Mouse (Mus musculus) kidney, adult 18-20 months (tissue): ENCODE measurements at regions not wholly inside any gene's neighbourhood (a gene's known extent, or its start where the extent isn't known, plus 50 kb on each side); places are given as distances from the start of the nearest gene placed in this dataset.
"Not testable (repeated sequence)": the region's sequence is repeated elsewhere in the genome, so short reads cannot be mapped to it uniquely, and the experiment has no call there.

Experiments
- DNase-seq: peaks from one replicate; pipeline ENCODE4 v3.0.0; 2021

GRCm38 (mm10) chr10:117497082-117497481, 117.3 kb upstream of the Cpsf6 start:
- DNase-seq, result not testable (repeated sequence)

- no peak for DNase-seq
Measured at GRCm38 (mm10) chr10:117496064-117497011, 116.5 kb upstream of the Cpsf6 start.

DNA sequence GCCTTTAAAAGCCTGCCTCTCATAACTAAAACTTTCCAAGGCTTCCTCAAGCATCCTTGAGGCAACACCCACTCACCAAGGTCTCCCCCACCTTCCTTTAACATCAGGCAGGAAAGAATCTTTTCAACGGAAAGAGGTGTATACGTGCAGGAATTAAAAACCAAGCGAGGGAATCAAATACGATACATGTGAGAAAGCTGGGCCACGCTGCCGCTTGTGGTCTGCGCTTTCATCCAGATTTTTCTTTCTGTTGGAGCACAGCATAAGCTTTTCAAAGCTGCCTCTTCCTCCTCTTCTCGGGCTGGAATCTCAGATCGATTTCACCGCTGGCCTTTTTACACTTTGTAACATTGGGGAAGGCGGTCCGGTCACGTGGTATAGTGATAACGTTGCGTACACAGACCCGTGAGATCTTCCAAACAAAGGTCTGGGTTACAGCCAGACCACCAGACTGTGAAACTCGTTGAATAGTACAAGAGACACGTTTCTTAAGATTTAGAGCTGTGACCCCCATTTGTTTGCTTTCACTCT, 114.4 kb upstream of the Cpsf6 start:
- no peak for DNase-seq

DNA sequence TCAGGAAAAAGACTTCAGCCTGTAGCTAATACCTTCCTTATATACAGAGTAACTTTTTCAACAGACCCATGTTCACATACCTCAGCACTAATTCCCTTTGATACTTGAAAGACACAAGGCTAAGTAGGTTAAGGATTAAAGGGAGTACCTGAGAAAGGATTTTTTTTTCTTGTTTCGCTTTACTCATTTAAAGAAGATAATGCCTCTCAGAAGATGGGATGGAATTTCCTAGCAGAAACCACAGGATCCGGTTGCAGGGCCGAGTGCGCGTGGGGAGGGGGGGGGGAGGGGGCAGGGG, 114.0 kb upstream of the Cpsf6 start:
- no peak for DNase-seq

DNA sequence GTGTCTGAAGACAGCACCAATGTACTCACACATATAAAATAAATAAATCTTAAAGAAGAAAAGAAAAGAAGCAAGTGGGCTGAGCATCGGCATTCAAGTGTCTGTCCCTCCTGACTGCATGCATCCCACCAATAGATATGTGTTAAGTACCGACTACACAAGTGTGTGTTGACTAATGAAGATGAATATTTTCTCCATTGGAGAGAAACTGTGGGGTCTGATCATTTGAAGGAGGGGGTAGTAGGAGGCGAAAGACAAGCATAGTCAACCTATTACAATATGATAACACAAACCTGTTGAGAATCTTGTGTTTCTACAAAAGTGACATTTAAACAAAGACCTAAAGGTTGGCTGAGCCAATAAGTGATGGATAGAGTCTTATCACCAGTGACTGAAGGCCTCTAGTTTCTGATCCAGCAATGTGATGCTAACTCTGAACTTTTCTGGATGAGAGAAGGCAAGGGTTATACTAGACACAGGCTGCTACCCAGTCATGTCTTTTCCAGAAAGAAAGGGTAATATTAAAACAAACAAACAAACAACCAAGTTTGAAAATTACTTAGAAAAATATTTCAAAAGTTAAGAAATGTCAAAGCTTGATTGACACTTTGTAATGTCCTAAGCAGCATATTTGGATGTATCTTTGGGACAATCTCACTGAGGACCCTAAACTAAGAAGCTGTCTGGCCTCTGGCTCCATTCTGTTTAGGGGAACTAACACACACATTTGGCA, 113.4 kb upstream of the Cpsf6 start:
- no peak for DNase-seq

DNA sequence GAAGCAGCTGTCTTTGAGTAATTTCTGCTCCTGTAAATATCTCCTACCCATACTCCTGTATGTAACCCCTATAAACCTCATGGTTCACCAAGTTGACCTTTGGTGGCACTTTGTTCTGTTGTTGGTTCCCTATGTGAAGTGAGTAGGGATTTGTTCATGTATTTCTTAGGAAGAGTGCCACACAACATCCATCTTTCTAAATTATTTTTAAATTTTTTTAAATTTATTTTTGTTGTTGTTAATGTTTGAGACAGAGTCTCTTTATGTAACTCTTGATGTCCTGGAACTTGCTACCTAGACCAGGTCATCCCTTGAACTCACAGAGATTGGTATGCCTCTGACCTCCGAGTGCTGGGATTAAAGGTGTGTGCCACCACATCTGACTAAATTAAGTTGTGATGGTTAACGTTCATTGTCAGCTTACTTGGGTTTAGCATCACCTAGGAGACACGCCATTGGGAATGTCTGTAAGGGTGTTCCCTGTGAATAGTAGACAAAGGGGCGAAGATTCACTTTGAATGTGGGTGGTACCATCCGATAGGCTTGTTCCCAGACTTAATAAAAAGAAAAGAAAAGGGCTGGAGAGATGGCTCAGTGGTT, 112.7 kb upstream of the Cpsf6 start:
- DNase-seq, result no peak

DNA sequence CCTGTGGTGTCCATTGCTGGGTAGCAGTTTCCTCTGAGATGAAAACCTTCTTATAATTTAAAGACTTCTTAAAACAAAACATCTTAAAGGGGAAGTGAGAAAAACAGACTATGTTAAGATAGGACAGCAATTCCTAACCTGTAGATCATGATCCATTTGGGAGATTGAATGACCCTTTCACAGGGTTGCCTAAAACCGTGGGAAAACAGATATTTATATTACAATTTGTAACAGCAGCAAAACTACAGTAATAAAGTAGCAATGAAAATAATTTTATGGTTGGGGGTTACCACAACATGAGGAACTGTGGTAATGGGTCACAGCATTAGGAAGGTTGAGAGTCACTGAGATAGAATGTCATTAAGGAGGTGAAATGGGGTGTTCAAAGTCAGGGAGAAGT, 111.9 kb upstream of the Cpsf6 start:
- no peak for DNase-seq

- DNase-seq, result no peak
Measured at GRCm38 (mm10) chr10:117490851-117491595, 111.2 kb upstream of the Cpsf6 start.

DNA sequence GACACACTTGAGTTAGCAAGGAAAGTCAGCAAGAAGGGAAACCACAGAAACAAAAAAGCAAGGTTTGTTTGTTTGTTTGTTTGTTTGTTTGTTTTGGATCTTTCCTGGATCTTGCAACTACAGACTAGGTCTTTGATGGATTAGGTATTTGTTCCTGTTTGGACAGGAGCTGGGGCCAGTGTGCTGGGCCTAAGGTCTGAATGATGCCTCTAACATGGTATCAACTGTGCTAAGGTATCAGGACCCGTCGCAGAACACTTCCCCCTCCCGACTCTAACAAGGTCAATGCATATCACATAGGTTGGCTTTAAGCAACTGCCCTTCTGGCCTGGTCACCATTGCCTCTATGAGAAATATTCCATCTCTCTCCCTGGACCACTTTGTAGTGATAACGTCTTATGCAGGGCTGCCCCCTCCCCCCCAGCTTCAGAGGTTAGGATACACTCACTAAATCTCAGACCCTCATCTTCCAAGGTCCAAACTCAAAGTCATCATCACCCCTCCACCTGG, 103.3 kb upstream of the Cpsf6 start:
- DNase-seq, result no peak

DNA sequence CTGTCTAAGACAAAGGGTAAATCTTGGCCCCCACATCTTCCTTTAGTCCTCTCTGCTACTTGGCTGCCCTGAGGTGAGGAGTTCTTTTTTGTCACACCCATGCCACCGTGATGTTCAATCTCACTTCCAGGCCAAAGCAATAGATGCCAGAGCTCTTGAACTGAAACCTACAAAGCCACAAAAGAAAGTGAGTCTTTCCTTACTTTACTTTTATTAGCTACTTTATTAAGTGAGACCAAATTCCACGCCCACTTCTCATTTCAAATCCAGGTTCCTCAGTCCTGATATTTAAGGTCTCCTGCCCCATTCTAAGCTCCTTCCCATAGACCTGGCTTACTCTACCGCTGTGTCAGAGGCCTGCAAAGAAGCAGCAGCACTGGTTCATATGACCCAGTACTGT, 102.5 kb upstream of the Cpsf6 start:
- no peak for DNase-seq

DNA sequence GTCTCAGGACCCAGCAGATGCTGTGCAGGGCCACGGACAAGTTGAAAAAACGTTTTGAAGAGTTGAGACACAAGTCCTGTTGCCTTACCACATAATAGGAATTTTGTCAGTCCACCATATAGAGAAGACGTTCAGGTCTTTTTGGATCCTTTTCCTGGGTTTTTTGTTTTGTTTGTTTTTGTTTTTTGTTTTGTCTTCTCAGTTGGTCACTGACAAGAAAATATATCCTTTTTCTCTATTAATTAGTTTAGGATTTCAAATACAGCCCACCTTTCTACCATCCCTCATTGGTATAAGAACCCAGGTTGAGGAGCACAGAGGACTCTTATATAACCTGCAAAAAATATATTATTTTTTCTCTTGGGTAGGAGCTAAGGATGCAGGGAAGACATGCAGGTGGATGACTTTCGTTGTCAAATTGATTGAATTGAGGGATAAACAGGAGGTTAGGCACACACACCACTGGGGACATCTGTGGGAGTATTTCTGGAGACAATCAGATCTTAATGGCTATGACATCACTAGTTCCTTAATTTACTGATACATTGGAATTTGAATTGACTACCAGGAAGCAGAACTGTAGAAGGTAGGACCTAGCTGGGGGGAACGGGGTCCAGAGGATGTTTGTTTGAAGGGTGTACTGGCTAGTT, 101.7 kb upstream of the Cpsf6 start:
- DNase-seq, result no peak

DNA sequence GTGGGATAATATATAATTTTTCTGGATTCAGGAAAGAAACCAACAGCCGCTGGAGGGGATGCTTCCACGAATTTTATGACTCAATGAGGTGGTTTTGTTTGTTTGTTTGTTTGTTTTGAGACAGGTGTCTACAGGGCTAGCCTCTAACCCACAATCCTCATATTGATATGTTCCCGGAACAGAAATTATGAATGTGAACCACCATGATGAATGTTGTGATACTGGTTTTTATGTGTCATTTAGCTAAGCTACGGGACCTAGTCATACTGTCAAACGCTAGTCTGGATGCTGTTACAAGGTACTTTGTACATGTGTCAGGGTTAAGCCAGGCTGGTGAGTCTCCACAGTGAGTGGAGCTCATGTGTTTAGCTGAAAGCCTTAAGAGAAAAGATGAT, 100.6 kb upstream of the Cpsf6 start:
- DNase-seq, result no peak

- no peak for DNase-seq
Measured at GRCm38 (mm10) chr10:117479721-117480455, 100.1 kb upstream of the Cpsf6 start.

- DNase-seq, result no peak
Measured at GRCm38 (mm10) chr10:117478931-117479280, 99.1 kb upstream of the Cpsf6 start.

GRCm38 (mm10) chr10:117478202-117478930, 98.6 kb upstream of the Cpsf6 start:
- peak; percentile 33 for DNase-seq

DNA sequence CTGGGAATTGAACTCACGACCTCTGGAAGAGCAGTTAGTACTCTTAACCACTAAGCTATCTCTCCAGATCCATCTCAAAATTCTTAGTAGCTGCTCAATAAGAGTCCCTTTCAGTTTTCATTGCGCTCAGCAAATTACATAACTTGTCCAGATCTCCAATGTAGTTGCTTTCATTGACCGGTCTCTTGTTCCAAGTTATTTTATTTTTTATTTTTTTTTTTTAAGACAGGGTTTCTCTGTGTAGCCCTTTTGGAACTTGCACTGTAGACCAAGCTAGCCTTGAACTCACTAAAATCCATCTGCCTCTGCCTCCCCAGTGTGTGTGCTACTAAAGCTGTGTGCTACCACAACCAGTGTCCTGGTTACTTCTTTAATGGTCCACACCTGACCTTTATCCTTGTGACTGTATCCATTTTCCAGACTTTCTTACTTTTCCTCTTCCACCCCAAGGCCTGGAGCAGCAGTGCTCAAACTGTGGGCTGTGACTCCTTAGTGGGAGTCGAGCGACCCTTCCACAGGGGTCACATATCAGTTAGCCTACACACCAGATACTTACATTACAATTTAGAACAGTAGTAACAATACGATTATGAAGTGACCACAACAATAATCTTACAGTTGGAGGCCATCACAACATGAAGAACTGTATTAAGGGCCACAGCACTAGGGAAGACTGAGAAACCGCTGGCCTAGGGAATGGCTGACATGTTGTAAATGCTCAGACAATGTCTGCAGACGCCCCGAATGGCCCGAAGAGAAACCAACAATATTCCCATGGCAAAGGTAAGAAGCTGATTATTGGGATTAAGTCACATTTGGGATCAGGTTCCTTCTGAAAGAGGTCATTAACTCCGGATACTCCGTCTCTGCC, 97.8 kb upstream of the Cpsf6 start:
- DNase-seq, result no peak

GRCm38 (mm10) chr10:117475086-117475945, 95.5 kb upstream of the Cpsf6 start:
- no peak for DNase-seq

DNA sequence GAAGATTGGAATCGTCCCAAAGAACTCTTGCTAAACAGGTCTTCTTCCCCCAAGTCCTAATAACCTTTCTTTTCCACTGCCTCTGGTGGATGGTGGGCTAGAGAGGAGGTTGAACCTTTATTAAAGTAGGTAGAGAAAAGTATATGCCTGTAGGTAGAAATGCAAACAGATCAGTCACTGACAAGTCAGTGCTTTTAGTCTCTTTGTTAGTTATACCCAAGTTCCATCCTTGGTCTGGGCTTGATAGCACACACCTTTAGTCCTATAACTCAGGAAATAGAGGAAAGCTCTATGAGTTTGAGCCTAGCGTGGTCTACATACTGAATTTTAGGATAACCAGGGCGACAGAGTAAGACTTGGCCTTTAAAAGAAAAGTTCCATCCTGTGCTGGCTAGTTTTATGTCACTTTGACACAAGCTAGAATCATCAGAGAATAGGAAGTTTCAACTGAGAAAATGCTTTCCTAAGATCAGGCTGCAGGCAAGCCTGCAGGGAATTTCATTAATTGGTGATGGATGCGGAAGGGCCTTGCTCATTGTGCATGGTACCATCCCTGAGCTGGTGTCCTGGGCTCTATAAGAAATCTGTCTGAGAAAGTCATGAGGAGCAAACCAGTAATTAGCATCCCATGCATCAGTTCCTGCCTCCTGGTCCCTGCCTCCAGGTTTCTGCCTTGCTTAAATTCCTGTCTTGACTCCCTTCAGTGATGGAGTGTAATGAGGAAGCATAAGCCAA, 94.7 kb upstream of the Cpsf6 start:
- DNase-seq, result no peak
